Mouse (Mus musculus): ENCODE results near the gene Idi1.

DNA sequence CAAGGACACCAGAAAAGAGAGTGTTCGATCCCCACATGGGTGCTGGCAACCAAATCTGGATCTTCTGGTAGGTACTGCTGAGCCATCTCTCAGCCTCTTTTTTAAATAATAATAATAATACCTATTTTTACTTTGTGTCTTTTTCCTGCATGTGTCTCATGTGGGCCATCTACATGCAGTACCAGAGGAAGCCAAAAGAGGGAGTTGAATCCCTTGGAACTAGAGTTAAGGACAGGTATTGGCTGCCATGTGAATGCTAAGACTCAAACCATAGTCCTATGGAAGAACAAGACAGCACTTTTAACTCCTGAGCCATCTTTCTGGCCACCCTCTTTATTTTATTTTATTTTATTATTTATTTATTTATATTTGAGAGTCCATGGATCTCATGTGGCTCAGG lies 3.3 kb downstream of the Idi1 start:
- TF ChIP-seq CTCF (IDR thresholded peaks at IDR 0.05; ENCODE audit: insufficient read depth, low read length) (no peak), POLR2A (IDR thresholded peaks at IDR 0.05; ENCODE audit: borderline replicate concordance, extremely low read depth, low read depth, low read length) (no peak)

All from lung, adult 2 months (tissue).